Mouse (Mus musculus): Measurements from ENCODE around the gene Hip1r. TPM values are rescaled to one million over a fixed set of nuclear protein-coding genes. Genes with fewer than 3 reads are reported as not detected.

Hip1r gene
- total RNA-seq, 2 experiments from 2014 or later = 83.2 to 84.8 TPM

- intact Hi-C loops (cut with DNase I) = loop anchor here (5.0 kb wide), 1 partner anchor 47 kb away; no protein-coding TSS in a partner anchor
Measured at GRCm38 (mm10) chr5:123994468-123994867, 21.0 kb downstream of the Hip1r start.

GRCm38 (mm10) chr5:123995388-123995787 lies 22.0 kb downstream of the Hip1r start:
- intact Hi-C loops (cut with DNase I) = no loop called here

More at GRCm38 (mm10) chr5:123994468-123994867, 21.0 kb downstream of the Hip1r start:
- no peak for DNase-seq

GRCm38 (mm10) chr5:123996194-123996593 lies 22.8 kb downstream of the Hip1r start:
- no peak for DNase-seq
- intact Hi-C loops (cut with DNase I) = no loop called here

More at GRCm38 (mm10) chr5:123995388-123995787, 22.0 kb downstream of the Hip1r start:
- no peak for DNase-seq

GRCm38 (mm10) chr5:123996695-123997094 lies 23.3 kb downstream of the Hip1r start:
- intact Hi-C loops (cut with DNase I) = no loop called here
- DNase-seq = no peak

GRCm38 (mm10) chr5:123997211-123997751 lies 23.9 kb downstream of the Hip1r start:
- peak; percentile 82 for DNase-seq
- intact Hi-C loops (cut with DNase I) = no loop called here

GRCm38 (mm10) chr5:123997811-123998210 lies 24.4 kb downstream of the Hip1r start:
- no peak for DNase-seq
- intact Hi-C loops (cut with DNase I) = no loop called here

- intact Hi-C loops (cut with DNase I) = no loop called here
- DNase-seq = no peak
Measured at GRCm38 (mm10) chr5:123998370-123998769, 24.9 kb downstream of the Hip1r start.

- peak; percentile 94 for DNase-seq
- intact Hi-C loops (cut with DNase I) = loop anchor here (2.0 kb wide), 1 partner anchor 84 kb away; no protein-coding TSS in a partner anchor
Measured at GRCm38 (mm10) chr5:124000824-124001223, 27.4 kb downstream of the Hip1r start.

GRCm38 (mm10) chr5:124001274-124001673 lies 27.8 kb downstream of the Hip1r start:
- no peak for DNase-seq
- intact Hi-C loops (cut with DNase I) = loop anchor here (2.0 kb wide), 1 partner anchor 84 kb away; no protein-coding TSS in a partner anchor

- DNase-seq = peak; percentile 86
- intact Hi-C loops (cut with DNase I) = no loop called here
Measured at GRCm38 (mm10) chr5:124002876-124003275, 29.4 kb downstream of the Hip1r start.

- no peak for DNase-seq
- intact Hi-C loops (cut with DNase I) = no loop called here
Measured at GRCm38 (mm10) chr5:124003375-124003774, 29.9 kb downstream of the Hip1r start.

- DNase-seq = peak; percentile 79
- intact Hi-C loops (cut with DNase I) = no loop called here
Measured at GRCm38 (mm10) chr5:124004356-124005150, 31.1 kb downstream of the Hip1r start.

GRCm38 (mm10) chr5:124005151-124005500 lies 31.7 kb downstream of the Hip1r start:
- intact Hi-C loops (cut with DNase I) = no loop called here
- DNase-seq = peak; percentile 68

- no peak for DNase-seq
- intact Hi-C loops (cut with DNase I) = no loop called here
Measured at GRCm38 (mm10) chr5:124005591-124005990, 32.2 kb downstream of the Hip1r start.

- DNase-seq = no peak
- intact Hi-C loops (cut with DNase I) = no loop called here
Measured at GRCm38 (mm10) chr5:124006082-124006873, 32.9 kb downstream of the Hip1r start.

- DNase-seq = peak; percentile 83
- intact Hi-C loops (cut with DNase I) = no loop called here
Measured at GRCm38 (mm10) chr5:124006891-124007491, 33.6 kb downstream of the Hip1r start.

GRCm38 (mm10) chr5:124010077-124010476 lies 36.6 kb downstream of the Hip1r start:
- intact Hi-C loops (cut with DNase I) = no loop called here
- DNase-seq = no peak

- peak; percentile 78 for DNase-seq
- intact Hi-C loops (cut with DNase I) = no loop called here
Measured at GRCm38 (mm10) chr5:124010910-124011655, 37.7 kb downstream of the Hip1r start.

- intact Hi-C loops (cut with DNase I) = no loop called here
- DNase-seq = no peak
Measured at GRCm38 (mm10) chr5:124011927-124012326, 38.5 kb downstream of the Hip1r start.

- no peak for DNase-seq
- intact Hi-C loops (cut with DNase I) = no loop called here
Measured at GRCm38 (mm10) chr5:124012885-124013284, 39.5 kb downstream of the Hip1r start.

All from left cerebral cortex, postnatal 4 days (tissue).